Mouse (Mus musculus): ENCODE results near the gene Spata5. TPM values are rescaled to one million over a fixed set of nuclear protein-coding genes. Genes with fewer than 3 reads are reported as not detected.
"Not testable (repeated sequence)": the region's sequence is repeated elsewhere in the genome, so short reads cannot be mapped to it uniquely, and the experiment has no call there.

The Spata5 gene
- polyA plus RNA-seq, 1 experiment, result 6.2 TPM

DNA sequence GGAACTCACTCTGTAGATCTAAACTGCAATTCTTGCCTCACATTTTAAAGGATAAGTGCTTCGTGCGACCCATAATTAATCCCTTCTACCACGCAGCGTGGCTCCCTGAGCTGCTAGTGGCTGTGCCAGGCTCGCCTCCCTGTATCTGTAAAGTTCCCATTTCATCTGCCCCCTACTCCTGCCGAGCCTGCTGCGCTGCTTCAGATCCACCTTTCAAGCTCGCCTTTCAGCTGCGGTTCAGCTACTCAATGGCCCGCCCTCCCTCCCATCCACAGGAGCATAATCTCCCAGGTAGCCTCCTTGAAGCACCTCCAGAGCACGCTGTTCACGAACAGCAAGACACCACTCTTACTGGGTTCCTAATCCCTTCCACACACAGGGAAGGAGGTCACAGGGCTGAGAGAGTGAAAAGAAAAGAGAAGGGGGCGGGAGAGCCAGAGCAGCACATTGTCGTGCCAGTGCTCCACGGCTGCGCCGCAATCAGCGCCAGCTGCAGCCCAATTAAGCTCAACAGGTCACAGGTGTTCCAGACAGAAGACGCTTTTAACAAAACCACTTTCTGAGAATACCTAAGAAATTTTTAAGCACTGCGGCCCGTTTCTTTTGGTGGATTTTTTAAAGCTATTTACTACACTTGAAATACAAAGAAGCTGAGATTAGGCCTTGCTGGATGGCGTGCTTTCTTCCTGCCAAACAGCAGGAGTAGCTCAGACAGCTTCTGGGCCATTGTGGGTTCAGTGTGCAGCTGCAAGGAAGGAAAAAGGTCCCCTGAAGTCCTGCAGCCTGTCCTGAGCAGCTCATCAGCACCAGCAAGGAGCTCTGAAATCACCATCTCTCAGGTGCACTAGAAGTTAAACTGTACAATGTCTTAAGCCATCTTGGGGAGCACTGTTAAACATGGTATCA lies 150.2 kb downstream of the Spata5 start:
- DNase-seq (ENCODE audit: low spot score), result no peak

DNA sequence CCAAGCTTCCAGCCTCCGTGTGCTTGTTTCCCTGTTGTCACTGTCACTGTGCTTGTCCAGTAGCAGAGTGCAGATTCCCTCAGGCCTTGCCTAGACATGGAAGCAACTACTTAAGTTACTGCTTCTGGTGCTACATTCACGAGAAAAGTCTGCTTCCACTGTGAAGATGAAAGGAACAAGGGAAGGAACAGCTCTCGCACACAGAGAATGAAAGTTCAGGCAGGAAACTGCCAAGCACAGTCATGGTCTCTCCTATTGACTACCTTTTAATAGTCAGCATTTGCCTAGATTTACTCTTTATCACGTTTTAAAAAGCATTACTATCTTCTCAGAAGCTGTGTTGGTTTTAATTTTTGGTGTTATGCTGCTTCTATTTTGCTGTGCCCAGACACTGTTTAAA lies 151.9 kb downstream of the Spata5 start:
- no peak for DNase-seq (ENCODE audit: low spot score)

DNA sequence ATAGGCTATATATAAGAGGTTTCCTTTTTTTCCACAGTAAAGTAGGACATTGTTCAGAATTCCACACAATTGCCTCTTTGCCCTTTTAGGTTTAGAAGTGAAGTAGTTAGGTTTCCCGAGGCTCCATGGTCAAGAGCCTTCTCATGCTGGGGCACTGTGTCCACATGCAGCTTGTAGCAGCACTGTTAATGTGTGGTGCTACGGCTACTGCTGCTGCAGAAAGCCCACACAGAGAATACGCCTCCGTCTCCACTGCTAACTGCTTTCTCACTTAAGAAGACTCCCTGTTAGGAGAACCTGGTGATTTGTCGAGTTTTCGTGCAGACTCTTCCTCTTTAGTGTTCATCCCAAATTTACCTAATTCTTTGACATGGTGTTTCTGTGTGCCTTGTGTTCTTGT lies 152.4 kb downstream of the Spata5 start:
- DNase-seq (ENCODE audit: low spot score), result no peak

DNA sequence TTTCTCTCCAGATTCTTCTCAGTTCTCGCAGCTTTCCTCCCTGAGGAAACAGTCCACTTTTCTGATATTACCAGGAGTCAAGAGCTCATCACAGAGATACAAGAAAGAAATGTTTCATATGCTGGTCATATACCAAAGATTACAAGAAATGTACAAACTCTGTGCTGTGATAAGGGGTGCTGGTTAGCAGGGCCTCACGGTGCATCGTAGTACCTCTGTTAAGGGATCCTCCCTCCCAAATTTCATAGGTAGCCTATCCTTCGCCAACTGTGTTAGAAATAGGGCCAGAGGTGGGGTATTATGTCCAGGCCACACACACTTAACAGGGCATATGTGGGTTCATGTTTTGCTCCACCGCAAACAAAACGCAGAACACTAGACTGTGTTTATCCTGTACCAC lies 157.1 kb downstream of the Spata5 start:
- DNase-seq (ENCODE audit: low spot score), result no peak

- DNase-seq (ENCODE audit: low spot score), result no peak
Observed at GRCm38 (mm10) chr3:37577706-37578105, 158.0 kb downstream of the Spata5 start.

GRCm38 (mm10) chr3:37584576-37584975 lies 164.9 kb downstream of the Spata5 start:
- no peak for DNase-seq (ENCODE audit: low spot score)

DNA sequence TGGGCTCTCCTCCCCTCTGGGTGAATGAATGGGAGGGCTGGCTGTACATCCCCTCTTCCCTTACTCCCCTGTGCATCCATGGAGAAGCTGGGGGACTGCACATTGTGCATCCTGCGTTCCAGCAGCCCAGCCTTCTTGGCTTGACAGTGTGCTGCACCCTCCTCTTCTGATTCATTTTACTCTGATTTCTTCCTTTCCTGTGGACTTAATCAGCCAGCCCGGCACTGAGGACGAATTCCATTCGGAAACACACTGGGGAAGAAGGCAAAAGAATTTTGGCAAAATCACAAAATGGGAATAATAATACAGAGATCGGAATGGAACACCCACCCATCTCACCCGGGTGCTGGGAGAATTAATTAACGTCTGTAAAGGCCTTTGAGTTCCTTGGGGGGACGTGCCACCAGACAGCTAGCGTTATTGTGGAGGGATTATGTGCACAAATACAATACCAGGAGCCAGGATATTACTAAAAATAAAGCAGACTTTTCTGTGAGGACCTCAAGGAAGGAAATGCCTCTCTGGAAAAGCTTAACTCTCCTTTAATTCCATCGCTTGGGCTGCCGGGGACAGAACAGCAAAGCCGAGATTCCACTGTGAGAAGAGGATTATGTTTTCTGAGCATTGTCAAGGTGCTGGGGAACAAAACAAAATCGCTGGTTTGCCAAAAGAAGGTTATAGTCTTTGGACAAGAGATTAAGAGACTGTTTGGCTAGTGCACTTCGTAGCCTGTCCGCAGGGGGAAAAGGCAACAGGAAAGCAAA lies 166.5 kb downstream of the Spata5 start:
- no peak for DNase-seq (ENCODE audit: low spot score)

DNA sequence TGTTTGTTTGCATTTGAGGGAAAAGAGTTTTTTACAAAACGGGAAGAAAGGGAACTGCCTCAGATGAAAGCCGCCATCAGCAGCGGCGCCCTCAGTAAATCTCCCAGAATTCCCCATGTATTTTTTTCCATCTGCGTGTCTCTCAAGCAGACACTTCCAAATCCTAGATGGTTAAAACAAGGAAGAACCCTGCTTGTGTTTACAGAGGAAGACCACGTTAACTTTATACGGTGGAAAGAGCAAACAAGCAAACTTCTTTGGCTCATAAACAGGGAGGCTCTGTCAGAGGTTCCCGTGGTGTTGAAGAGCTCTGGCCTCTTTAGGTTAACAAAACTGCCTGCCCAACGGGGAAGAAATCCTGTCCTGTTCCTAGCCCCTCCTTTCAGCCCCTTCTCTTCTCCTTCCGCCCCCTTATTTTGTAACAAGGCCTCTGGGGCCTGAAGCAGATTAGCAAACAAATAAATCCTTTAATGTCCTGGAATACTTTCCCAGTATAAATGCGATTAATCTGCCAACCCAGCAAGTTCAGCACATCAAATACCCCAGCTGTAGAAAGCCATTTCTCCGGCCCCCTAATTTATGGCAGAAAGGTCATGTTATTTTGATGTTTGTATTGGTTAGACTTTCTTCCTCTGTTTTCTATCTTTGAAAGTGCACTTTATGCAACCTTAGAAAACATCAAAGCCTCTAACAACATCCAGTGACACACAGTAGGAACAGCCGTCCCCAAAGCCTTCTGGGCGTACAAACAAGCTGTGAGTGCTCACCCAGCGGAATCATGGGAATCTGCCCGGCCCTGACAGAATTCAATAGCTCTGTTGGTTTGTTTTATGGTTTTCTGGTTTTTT lies 167.3 kb downstream of the Spata5 start:
- DNase-seq (ENCODE audit: low spot score), result no peak

DNA sequence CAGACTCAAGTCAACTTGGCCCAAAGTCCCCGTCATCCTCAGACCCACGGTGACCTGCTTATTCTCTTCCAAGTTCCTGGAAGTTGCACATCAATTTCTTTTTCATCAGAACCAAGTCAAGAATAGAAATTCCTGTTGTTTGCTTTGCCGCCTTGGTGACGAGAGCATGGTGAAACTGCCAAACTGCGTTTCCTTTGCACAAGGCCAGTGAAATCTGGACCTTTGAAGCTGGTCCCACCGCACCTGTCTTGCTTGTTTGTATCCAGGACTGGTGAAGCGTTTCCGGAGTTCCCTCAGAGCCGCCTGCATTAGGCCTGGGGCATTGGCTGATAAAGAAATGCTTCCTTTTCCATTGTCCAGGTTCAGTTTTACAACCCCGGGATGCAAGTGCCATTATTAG lies 176.0 kb downstream of the Spata5 start:
- DNase-seq (ENCODE audit: low spot score), result no peak

DNA sequence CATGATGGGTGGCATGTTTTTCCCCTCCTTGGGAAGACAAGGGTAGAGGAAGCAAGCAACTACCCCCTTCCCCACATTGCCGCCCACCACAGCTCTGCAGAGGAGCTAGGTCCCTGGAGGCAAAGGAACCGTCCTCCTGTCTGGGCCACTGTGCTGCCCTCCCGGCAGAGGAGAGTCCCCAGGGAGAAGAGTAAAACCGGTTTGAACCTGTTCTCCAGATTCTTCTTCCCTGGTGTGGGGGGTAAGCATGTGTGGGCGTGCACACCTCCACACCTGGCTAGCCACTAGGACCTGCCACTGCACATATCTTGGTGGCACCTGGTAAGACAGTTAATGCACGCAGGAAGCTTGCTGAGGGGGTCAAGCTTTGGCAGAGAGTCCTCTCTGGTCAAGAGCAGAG lies 176.8 kb downstream of the Spata5 start:
- no peak for DNase-seq (ENCODE audit: low spot score)

DNA sequence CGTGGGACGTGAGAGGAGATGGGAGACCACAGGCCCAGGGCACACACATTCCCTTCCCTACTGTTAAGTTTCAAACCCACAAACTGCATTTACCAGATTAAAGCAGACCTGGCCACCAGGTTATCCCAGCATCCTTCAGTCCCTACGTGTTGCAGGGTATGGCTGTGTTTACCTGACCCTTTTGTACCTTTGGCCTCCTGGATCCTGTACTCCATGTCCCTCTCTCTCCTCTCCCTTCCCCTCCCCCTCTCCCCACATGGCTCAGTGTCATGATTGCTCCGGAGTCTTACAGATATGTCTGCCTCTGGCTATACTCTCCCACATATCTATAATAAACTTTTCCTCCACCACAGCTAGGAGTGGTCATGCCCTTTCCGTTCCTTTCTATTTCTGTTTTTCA lies 177.5 kb downstream of the Spata5 start:
- no peak for DNase-seq (ENCODE audit: low spot score)

GRCm38 (mm10) chr3:37599641-37600040 lies 179.9 kb downstream of the Spata5 start:
- DNase-seq (ENCODE audit: low spot score), result not testable (repeated sequence)

DNA sequence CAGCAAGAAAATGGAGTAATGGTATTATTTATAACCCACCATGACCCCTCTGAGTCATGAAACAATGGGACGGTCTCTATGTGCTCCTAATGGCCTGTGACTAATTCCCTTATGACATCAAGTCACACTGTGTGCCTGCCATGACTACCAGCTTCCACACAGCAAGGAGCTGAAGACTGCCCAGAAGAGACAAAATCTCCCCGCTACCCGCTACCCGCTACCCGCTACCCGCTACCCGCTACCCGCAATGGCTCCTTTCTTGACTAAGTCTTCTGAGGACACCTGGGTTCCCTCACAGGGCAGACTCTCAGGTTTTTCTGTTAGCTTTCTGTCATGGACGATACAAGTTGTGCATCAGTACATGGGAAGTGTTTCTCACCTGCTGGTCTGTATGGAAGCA lies 182.7 kb downstream of the Spata5 start:
- DNase-seq (ENCODE audit: low spot score), result no peak

GRCm38 (mm10) chr3:37602890-37603289 lies 183.2 kb downstream of the Spata5 start:
- no peak for DNase-seq (ENCODE audit: low spot score)

GRCm38 (mm10) chr3:37603541-37603940 lies 183.8 kb downstream of the Spata5 start:
- DNase-seq (ENCODE audit: low spot score), result no peak

GRCm38 (mm10) chr3:37604976-37605875 lies 185.5 kb downstream of the Spata5 start:
- no peak for DNase-seq (ENCODE audit: low spot score)

DNA sequence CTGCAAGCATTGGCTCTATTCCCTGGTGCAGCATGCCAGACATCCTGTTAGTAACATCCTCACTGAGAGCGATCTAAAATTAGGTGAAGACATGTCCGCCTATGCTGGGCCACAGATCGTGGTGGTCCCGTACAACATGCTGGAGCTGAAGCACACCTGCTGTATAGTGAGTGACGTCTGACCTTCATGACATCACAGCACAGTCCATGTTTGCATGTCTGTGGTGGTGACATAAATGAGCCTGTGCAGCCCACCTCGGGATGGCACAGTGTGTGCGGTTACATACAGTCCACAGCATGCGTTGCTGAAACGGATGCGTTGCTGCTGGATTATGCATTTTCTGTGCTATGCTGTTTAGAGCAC lies 186.2 kb downstream of the Spata5 start:
- DNase-seq (ENCODE audit: low spot score), result no peak

DNA sequence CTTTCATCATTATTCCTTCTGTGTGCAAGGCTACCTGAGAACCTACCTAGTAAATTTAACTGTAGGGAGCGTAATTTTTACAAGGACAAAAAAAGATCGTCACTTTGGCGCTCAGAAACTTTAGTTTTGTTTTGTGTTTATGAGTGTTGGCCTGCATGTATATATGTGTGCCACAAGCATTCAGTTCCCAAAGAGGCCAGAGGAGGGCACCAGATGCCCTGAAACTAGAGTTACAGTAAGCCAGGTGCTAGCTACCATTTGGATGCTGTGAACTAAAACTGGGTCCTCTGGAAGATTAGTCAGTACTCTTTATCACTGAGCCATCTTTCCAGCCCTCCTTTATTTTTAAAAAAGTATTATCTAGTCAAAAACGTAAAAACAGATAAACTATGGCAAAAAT lies 189.2 kb downstream of the Spata5 start:
- DNase-seq (ENCODE audit: low spot score), result no peak

DNA sequence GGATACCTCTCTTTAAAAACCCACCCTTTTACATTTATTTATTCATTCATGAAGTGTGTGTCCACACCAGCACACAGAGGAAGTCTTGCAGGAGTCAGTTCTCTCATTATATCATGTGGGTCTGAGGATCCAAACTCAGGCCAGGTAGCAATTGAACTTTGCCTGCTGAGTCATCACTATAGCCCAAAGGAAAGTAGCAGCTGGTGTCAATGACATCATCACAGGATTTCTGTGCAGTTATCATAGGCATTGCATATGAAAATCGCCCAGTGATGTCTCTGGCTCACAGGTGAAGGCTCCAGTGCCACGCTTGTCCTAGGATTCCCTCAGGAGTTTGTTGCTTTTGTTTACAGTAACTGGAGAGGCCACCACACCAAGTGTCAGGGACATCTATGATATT lies 191.0 kb downstream of the Spata5 start:
- DNase-seq (ENCODE audit: low spot score), result no peak

- DNase-seq (ENCODE audit: low spot score), result no peak
Observed at GRCm38 (mm10) chr3:37613722-37614121, 194.0 kb downstream of the Spata5 start.
